Mouse (Mus musculus): ENCODE measurements around the gene Snx17.

Gene Snx17

DNA sequence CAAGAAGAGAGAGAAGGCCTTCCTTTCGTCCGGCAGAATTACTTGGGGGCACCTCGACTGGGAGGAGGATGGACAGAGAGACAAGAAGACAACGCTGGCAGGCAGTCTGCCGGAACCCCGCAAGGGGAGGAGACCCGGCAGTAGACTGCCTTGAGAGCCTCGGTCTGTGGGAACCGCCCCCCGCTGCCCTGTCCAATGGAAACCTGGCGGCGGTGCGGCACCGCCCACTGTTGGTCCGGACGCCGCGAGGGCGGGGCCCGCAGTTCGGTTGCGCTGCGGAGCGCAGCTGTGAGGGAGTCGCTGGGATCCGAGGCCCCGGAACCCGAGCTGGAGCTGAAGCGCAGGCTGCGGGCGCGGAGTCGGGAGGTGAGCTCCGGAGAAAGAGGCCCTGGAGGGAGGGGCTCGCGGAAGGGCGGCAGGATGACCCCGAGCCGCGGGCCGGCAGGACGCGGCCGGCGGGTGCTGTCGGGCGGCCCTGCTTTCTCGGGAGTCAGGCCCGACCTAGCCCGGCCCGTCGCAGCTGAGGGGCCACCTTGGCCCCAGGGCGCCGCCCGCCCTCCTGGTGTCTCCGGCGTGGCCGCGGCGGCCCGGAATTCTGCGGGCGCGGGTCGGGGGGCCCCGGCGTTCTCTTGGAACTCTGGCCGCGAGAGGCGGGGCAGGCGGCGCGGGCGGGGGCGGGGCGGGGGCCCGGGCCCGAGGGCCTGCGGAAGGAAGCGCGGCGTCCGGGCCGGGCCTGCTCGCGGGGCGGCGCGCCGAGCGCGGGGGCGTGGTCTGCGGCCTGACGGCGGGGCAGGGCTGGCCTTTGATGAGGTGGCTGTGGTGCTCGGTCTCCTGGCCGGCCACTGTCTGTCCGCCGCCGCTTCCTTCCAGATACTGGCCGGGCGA is 47.9 kb downstream of the Snx17 start, which contains the start of the genes Nrbp1 and Gm9970:
Nrbp1 (plus strand) TSS at position 228 of the 885 bp plus-strand sequence.
Gm9970 (minus strand) TSS at position 596 of the 885 bp plus-strand sequence.
- DNase-seq, result peak; percentile 92

GRCm38 (mm10) chr5:31241522-31242034 is 48.6 kb downstream of the Snx17 start:
- no peak for DNase-seq

DNA sequence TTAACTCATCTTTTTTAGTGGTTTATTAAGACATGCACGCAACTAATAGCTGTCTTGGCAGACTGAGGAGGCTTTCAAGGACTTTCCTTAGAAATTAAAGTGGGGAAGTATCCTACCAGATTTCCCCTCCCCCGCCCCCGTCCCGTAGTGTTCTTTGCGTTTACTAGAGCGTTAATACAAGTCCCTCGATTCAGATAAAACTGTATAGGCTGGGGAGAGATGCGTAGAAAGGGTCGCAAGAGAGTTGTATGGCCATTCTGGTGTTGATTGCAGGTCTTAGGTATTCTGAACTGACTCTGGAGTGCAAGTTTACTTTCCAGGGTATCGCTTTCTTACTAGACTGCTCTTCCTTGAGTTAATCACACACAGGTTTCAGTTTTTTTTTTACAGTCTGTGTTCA is 49.2 kb downstream of the Snx17 start:
- no peak for DNase-seq
